Mouse (Mus musculus): ENCODE results near the gene Olfr1154. TPM values are rescaled to one million over a fixed set of nuclear protein-coding genes. Genes with fewer than 3 reads are reported as not detected.

Gene Olfr1154
- not detected in 2 replicates for polyA plus RNA-seq (2016; fragmentation: Nextera tagmentation; extraction: Ambion mirVana)

DNA sequence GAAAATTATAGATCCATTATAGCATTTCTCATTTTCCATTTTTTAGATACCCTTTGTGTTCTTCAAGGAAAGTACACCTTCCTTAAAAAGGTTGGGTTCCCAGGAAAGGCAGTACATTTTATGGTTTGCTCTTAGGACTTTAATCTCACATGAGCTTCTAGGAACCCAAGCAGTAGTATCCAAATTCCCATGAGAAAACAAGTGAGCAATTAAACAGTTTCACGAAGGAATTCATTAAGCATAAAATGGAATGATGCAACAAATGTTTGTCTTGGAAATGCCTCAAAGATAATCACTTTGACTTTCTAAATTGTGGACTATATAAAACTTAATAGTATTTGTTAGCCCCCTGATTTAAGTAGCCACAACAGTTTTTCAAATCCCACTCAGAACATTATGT lies at the start of gene Olfr1154:
Olfr1154 (minus strand) TSS at position 101 of the 400 bp plus-strand sequence.
- Histone ChIP-seq H3K9ac (replicated peaks) (no peak within 1 kb of the TSS), H3K4me2 (replicated peaks) (no peak within 1 kb of the TSS), H3K27me3 (no peaks in the 10 kb centered on the region), H3K4me3 (no peak within 1 kb of the TSS), H3K36me3 (no peaks in the 10 kb centered on the region), H3K27ac (replicated peaks) (no peak within 1 kb of the TSS), H3K4me1 (no peaks in the 10 kb centered on the region), H3K9me3 (no peaks in the 10 kb centered on the region)
- 93% methylated on average over 1 of the region's 1 CpGs for WGBS
- no peak for ATAC-seq (ENCODE audit: low FRiP score, low read depth)

GRCm38 (mm10) chr2:87953000-87953399 lies 48.0 kb upstream of the Olfr1154 start, which contains the start of gene Olfr1156:
Gene Olfr1156, minus strand, starts transcription at chr2:87953100.
- no peak for ATAC-seq (ENCODE audit: low FRiP score, low read depth)
- H3K4me3 ChIP-seq: no peak within 1 kb of the TSS

GRCm38 (mm10) chr2:87945037-87945436 lies 40.1 kb upstream of the Olfr1154 start, which contains the start of gene Olfr1155:
Gene Olfr1155, minus strand, starts transcription at chr2:87945137.
- Histone ChIP-seq H3K9me3 (no peaks in the 10 kb centered on the region), H3K4me2 (replicated peaks) (no peak within 1 kb of the TSS), H3K36me3 (no peaks in the 10 kb centered on the region), H3K27ac (replicated peaks) (no peak within 1 kb of the TSS), H3K27me3 (no peaks in the 10 kb centered on the region), H3K9ac (replicated peaks) (no peak within 1 kb of the TSS), H3K4me3 (no peak within 1 kb of the TSS), H3K4me1 (no peaks in the 10 kb centered on the region)
- ATAC-seq (ENCODE audit: low FRiP score, low read depth): no peak
- 96% methylated on average over 1 of the region's 1 CpGs for WGBS

More at GRCm38 (mm10) chr2:87953000-87953399, 48.0 kb upstream of the Olfr1154 start, which contains the start of gene Olfr1156:
- no peaks in the 10 kb centered on the region for H3K9me3 ChIP-seq
- H3K4me1 ChIP-seq: no peaks in the 10 kb centered on the region
- no peaks in the 10 kb centered on the region for H3K36me3 ChIP-seq
- H3K27me3 ChIP-seq: no peaks in the 10 kb centered on the region
- H3K4me2 ChIP-seq (replicated peaks): no peak within 1 kb of the TSS
- H3K27ac ChIP-seq (replicated peaks): no peak within 1 kb of the TSS
- no peak within 1 kb of the TSS for H3K9ac ChIP-seq (replicated peaks)

DNA sequence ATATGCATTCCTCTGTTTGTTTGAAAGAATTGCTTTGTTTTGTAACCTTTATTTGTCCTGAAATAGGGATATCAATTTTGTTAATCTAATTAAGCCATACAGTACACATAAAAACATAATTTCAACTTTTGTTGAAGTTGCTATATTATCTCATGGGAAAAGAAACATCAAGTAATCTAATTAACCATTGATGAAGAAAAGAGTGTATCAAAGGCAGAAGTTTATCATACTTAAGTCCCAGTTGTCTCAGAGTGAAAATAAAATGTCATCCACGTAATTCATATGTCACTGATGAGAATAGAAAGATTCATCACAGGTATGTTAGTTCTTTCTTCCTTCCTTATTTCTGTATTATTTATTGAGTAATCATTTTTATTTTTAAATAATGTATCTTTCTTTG lies 10.3 kb downstream of the Olfr1154 start, which contains the start of gene Olfr1153:
Olfr1153 (plus strand) TSS at position 301 of the 400 bp plus-strand sequence.
- ATAC-seq (ENCODE audit: low FRiP score, low read depth): no peak
- H3K4me2 ChIP-seq (replicated peaks): no peak within 1 kb of the TSS
- no peaks in the 10 kb centered on the region for H3K4me1 ChIP-seq
- H3K4me3 ChIP-seq: no peak within 1 kb of the TSS
- H3K27ac ChIP-seq (replicated peaks): no peak within 1 kb of the TSS
- 73% methylated on average over 1 of the region's 1 CpGs for WGBS
- no peaks in the 10 kb centered on the region for H3K27me3 ChIP-seq
- H3K9me3 ChIP-seq: no peaks in the 10 kb centered on the region
- H3K9ac ChIP-seq (replicated peaks): no peak within 1 kb of the TSS
- H3K36me3 ChIP-seq: no peaks in the 10 kb centered on the region

- no peak within 1 kb of the TSS for H3K9ac ChIP-seq (replicated peaks)
- no peak for ATAC-seq (ENCODE audit: low FRiP score, low read depth)
- H3K4me3 ChIP-seq: no peak within 1 kb of the TSS
- H3K27me3 ChIP-seq: no peaks in the 10 kb centered on the region
- H3K27ac ChIP-seq (replicated peaks): no peak within 1 kb of the TSS
- no peaks in the 10 kb centered on the region for H3K4me1 ChIP-seq
- no peaks in the 10 kb centered on the region for H3K9me3 ChIP-seq
- no peaks in the 10 kb centered on the region for H3K36me3 ChIP-seq
- H3K4me2 ChIP-seq (replicated peaks): no peak within 1 kb of the TSS
These were observed 38.8 kb downstream of the Olfr1154 start, which contains the start of gene Olfr1152 for GRCm38 (mm10) chr2:87866192-87866591. Gene Olfr1152, plus strand, starts transcription at chr2:87866492.

DNA sequence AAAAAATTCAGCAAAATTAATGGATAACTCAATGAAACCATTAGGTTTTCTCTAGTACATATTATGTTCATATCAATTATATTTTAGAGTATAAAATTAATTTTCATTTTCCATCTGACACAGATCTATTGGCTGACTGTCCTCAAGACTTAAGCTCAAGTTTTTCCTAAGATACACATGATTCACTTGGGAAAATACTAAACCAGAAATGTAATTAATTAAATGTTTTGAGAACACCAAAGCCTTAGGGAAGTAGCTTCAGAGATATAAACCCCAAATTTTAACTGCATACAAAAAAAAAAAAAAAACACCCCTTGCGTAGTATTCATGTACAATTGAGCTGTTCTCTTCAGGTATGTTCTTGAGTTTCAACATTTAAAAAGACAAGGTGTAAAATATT lies 49.4 kb downstream of the Olfr1154 start, which contains the start of gene Olfr1151:
Olfr1151 (plus strand) TSS at position 301 of the 400 bp plus-strand sequence.
- no peak for ATAC-seq (ENCODE audit: low FRiP score, low read depth)
- H3K36me3 ChIP-seq: no peaks in the 10 kb centered on the region
- WGBS: 90% methylated on average over 1 of the region's 1 CpGs

More for the DNA sequence above, 49.4 kb downstream of the Olfr1154 start, which contains the start of gene Olfr1151:
- Histone ChIP-seq H3K27ac (replicated peaks) (no peak within 1 kb of the TSS), H3K4me2 (replicated peaks) (no peak within 1 kb of the TSS), H3K9ac (replicated peaks) (no peak within 1 kb of the TSS), H3K9me3 (no peaks in the 10 kb centered on the region), H3K27me3 (no peaks in the 10 kb centered on the region), H3K4me3 (no peak within 1 kb of the TSS), H3K4me1 (no peaks in the 10 kb centered on the region)

Other genes starting within 250 kb of the Olfr1154 start
- gene Olfr1134, start 246.7 kb downstream of the Olfr1154 start, polyA plus RNA-seq (2016; fragmentation: Nextera tagmentation; extraction: Ambion mirVana): not detected in 2 replicates
- gene Olfr1135, start 231.5 kb downstream of the Olfr1154 start, polyA plus RNA-seq (2016; fragmentation: Nextera tagmentation; extraction: Ambion mirVana): not detected in 2 replicates
- gene Olfr1136, start 211.2 kb downstream of the Olfr1154 start, polyA plus RNA-seq (2016; fragmentation: Nextera tagmentation; extraction: Ambion mirVana): not detected in 2 replicates
- not detected in 2 replicates for gene Olfr1137, start 192.0 kb downstream of the Olfr1154 start, polyA plus RNA-seq (2016; fragmentation: Nextera tagmentation; extraction: Ambion mirVana)
- gene Olfr1138, start 165.2 kb downstream of the Olfr1154 start, polyA plus RNA-seq (2016; fragmentation: Nextera tagmentation; extraction: Ambion mirVana): not detected in 2 replicates
- gene Olfr1140, start 161.4 kb downstream of the Olfr1154 start, polyA plus RNA-seq (2016; fragmentation: Nextera tagmentation; extraction: Ambion mirVana): not detected in 2 replicates
- gene Olfr1141, start 151.2 kb downstream of the Olfr1154 start, polyA plus RNA-seq (2016; fragmentation: Nextera tagmentation; extraction: Ambion mirVana): not detected in 2 replicates
- gene Olfr152, start 125.7 kb downstream of the Olfr1154 start, polyA plus RNA-seq (2016; fragmentation: Nextera tagmentation; extraction: Ambion mirVana): not detected in 2 replicates
- not detected in 2 replicates for gene Olfr1143, start 104.6 kb downstream of the Olfr1154 start, polyA plus RNA-seq (2016; fragmentation: Nextera tagmentation; extraction: Ambion mirVana)
- gene Olfr1145, start 95.3 kb downstream of the Olfr1154 start, polyA plus RNA-seq (2016; fragmentation: Nextera tagmentation; extraction: Ambion mirVana): not detected in 2 replicates
- not detected in 2 replicates for gene Olfr1148, start 74.6 kb downstream of the Olfr1154 start, polyA plus RNA-seq (2016; fragmentation: Nextera tagmentation; extraction: Ambion mirVana)
- not detected in 2 replicates for gene Olfr1150-ps1, start 61.2 kb downstream of the Olfr1154 start, polyA plus RNA-seq (2016; fragmentation: Nextera tagmentation; extraction: Ambion mirVana)
- gene Olfr1151, start 49.3 kb downstream of the Olfr1154 start, polyA plus RNA-seq (2016; fragmentation: Nextera tagmentation; extraction: Ambion mirVana): not detected in 2 replicates
- gene Olfr1152, start 38.7 kb downstream of the Olfr1154 start, polyA plus RNA-seq (2016; fragmentation: Nextera tagmentation; extraction: Ambion mirVana): not detected in 2 replicates
- gene Olfr1153, start 10.2 kb downstream of the Olfr1154 start, polyA plus RNA-seq (2016; fragmentation: Nextera tagmentation; extraction: Ambion mirVana): not detected in 2 replicates
- not detected in 2 replicates for gene Olfr1155, start 40.0 kb upstream of the Olfr1154 start, polyA plus RNA-seq (2016; fragmentation: Nextera tagmentation; extraction: Ambion mirVana)
- not detected in 2 replicates for gene Olfr1156, start 47.9 kb upstream of the Olfr1154 start, polyA plus RNA-seq (2016; fragmentation: Nextera tagmentation; extraction: Ambion mirVana)
- not detected in 2 replicates for gene Olfr1157, start 63.1 kb upstream of the Olfr1154 start, polyA plus RNA-seq (2016; fragmentation: Nextera tagmentation; extraction: Ambion mirVana)
- not detected in 2 replicates for gene Olfr74, start 69.5 kb upstream of the Olfr1154 start, polyA plus RNA-seq (2016; fragmentation: Nextera tagmentation; extraction: Ambion mirVana)
- not detected in 2 replicates for gene Olfr1158, start 84.9 kb upstream of the Olfr1154 start, polyA plus RNA-seq (2016; fragmentation: Nextera tagmentation; extraction: Ambion mirVana)
- gene Olfr1160, start 103.1 kb upstream of the Olfr1154 start, polyA plus RNA-seq (2016; fragmentation: Nextera tagmentation; extraction: Ambion mirVana): not detected in 2 replicates
- not detected in 2 replicates for gene Olfr1161, start 117.6 kb upstream of the Olfr1154 start, polyA plus RNA-seq (2016; fragmentation: Nextera tagmentation; extraction: Ambion mirVana)
- not detected in 2 replicates for gene Olfr73, start 132.5 kb upstream of the Olfr1154 start, polyA plus RNA-seq (2016; fragmentation: Nextera tagmentation; extraction: Ambion mirVana)
- not detected in 2 replicates for gene Olfr1162, start 146.0 kb upstream of the Olfr1154 start, polyA plus RNA-seq (2016; fragmentation: Nextera tagmentation; extraction: Ambion mirVana)
- not detected in 2 replicates for gene Olfr1163, start 166.7 kb upstream of the Olfr1154 start, polyA plus RNA-seq (2016; fragmentation: Nextera tagmentation; extraction: Ambion mirVana)
- not detected in 2 replicates for gene Olfr1164, start 188.8 kb upstream of the Olfr1154 start, polyA plus RNA-seq (2016; fragmentation: Nextera tagmentation; extraction: Ambion mirVana)
- gene Olfr1166, start 223.1 kb upstream of the Olfr1154 start, polyA plus RNA-seq (2016; fragmentation: Nextera tagmentation; extraction: Ambion mirVana): not detected in 2 replicates